Mouse (Mus musculus) brain, embryonic 18.5 days (tissue): ENCODE data around the gene Tmem45a.

Experiments
- DNase-seq: peaks from one replicate; pipeline ENCODE4 v3.0.0-alpha.2; 2012; ENCODE audit warnings: low read depth, low spot score

Tmem45a gene

GRCm38 (mm10) chr16:56798873-56799272 lies 87.1 kb downstream of the Tmem45a start:
- no peak for DNase-seq

DNA sequence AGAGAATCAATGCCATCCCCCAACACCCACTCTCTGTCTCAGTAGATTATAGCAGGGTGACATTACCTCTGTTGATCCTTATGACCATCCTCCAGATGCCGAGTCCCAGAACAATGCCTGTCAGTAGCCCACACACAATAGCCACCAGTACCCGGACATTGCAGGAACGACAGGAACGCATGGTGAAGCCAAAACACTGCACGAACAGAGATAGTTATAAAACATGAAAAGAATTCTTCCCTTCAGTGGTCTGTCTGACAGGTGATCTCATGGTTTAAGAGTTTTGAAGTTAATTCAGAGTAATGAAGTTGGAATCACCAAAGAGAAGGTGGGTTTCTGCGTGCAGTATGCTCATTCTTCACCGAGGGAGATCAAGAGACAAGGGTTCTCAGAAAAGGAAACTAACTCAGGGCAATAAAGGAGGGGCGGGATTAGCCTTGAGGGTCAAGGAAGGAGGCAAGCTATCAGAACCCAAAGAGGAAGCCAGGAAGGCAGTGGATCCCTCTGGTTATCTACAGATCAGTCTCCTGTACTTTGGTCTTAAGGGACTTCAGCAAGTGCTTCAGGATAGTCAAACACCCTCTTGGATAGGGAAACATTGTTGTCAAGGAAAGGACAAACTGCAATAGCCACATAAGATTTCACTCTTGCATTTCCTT lies 90.4 kb downstream of the Tmem45a start, which contains the start of gene Adgrg7:
Gene Adgrg7, minus strand, starts transcription at position 375 of the 659 bp plus-strand sequence.
- no peak for DNase-seq

DNA sequence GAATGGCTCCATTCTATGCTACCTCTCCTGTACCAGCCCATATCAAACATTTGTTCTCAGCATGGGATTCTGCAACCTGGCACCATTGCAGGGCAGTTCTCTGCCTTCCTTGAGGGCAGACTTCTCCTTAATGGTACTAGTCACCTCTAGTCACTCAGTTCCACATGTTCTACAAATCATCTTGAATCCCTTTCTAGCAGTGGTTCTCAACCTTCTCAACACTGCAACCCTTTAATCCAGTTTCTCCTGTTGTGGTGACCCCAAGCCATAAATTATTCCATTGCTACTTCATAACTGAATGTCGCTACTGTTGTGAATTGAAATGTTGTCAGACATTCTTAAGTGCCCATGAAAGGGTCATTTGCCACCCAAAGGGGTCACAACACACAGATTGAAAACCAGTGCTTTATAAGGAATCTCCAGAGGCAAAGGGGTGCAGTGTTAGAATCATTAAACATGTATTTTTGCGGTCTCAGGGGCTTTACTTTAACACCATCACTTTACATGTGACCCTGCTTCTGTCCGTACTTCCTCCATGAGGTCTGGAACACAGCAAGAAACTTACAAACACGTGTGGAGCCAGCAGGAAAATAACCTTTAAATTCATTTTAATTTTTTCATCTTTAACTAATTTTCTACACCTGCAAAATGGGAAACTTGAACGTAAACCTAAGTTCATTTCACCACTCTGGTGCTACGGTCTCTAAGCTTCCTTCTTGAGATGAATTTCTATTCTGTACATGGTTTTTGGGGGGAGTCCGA lies 91.4 kb downstream of the Tmem45a start:
- DNase-seq: no peak

- DNase-seq: no peak
Observed at GRCm38 (mm10) chr16:56793778-56794177, 92.2 kb downstream of the Tmem45a start.

DNA sequence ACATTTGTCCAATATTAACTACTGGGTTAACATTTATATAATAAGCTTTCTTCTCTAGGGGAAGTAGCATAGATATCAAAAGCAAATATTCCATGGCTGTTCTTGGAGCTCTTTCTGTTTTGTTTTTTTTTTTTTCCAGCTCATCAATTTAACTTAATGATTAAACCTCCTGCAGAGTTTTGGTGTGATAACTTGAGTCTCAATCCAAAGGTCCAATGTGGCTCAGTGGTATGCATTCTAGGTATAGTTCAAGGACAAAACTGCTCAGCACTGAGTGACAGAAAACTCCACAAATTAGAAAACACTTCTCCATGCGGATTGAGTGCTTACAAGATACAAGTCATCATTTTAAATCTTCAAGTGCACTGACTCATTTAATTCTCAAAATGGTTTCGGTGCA lies 100.0 kb downstream of the Tmem45a start:
- no peak for DNase-seq

DNA sequence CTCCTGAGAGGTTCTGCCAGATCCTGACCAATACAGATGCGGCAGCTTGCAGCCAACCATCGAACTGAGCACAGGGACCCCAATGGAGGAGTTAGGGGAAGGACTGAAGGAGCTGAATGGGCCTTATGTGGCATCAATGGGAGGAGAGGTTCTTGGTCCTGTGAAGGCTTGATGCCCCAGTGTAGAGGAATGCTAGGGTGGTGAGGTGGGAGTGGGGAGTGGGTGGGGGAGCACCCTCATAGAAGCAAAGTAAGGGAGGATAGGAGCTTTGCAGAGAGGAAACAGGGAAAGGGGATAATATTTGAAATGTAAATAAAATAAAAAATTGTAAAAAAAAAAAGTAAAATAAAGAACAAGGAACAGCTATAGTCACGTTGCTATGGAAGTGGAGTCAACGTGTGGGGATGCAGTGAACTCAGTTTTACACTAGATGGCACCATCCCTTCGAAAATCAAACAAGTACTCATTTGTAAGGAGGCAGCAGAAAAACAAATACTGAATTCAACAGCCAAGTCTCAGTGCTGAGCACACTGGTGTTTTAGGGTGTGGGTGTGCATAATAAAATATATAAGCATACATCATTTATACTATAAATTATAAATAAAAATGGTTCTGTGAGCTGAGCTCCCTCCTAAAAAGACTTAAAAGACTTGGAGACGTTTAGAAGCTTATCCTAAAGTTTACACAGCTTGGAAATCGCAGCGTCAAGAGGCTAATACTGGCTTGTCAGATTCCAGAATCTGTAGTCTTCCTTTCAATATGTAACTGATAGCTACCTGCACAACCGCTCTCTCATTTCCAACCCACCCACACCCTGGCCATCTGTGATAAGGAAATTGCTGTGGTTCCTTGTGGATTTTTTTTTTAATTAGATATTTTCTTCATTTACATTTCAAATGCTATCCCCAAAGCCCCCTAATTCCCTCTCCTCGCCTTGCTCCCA lies 114.5 kb downstream of the Tmem45a start:
- peak; percentile 46 for DNase-seq
